Mouse (Mus musculus) myocyte (in vitro differentiated cells): Measurements from ENCODE around the gene Ddr2.

Experiments used
- E2F4 ChIP-seq: IDR thresholded peaks from one replicate; pipeline ENCODE4 v1.6.1; 2011; ENCODE audit warnings: mild to moderate bottlenecking, control low read depth, moderate library complexity; ENCODE audit not compliant: insufficient read depth
- MAX ChIP-seq: IDR thresholded peaks from one replicate; pipeline ENCODE4 v1.6.1; 2011; ENCODE audit warnings: low read depth, mild to moderate bottlenecking, control low read depth
- MYOD1 ChIP-seq, 3 experiments: IDR thresholded peaks; one replicate each; pipeline ENCODE4 v1.6.1; 2011; ENCODE audit warnings: control low read depth in 2 of 3, low read depth in 2 of 3, mild to moderate bottlenecking in 2 of 3, moderate library complexity in 1 of 3; ENCODE audit not compliant: insufficient read length in 2 of 3, control insufficient read depth in 1 of 3
- MYOG ChIP-seq, 3 experiments: IDR thresholded peaks; one replicate each; pipeline ENCODE4 v1.6.1; 2011; ENCODE audit warnings: control low read depth in 2 of 3, low read depth in 2 of 3, mild to moderate bottlenecking in 2 of 3; ENCODE audit not compliant: insufficient read length in 2 of 3, control insufficient read depth in 1 of 3, insufficient read depth in 1 of 3
- POLR2A ChIP-seq: IDR thresholded peaks from one replicate; pipeline ENCODE4 v1.6.1; 2011; ENCODE audit warnings: low read depth, mild to moderate bottlenecking, control low read depth, moderate library complexity; ENCODE audit not compliant: insufficient read length
- SRF ChIP-seq: IDR thresholded peaks from one replicate; pipeline ENCODE4 v1.6.1; 2011; ENCODE audit warnings: low read depth; ENCODE audit not compliant: control insufficient read depth, insufficient read length
- USF1 ChIP-seq: IDR thresholded peaks from one replicate; pipeline ENCODE4 v1.6.1; 2011; ENCODE audit warnings: low read depth, mild to moderate bottlenecking, control low read depth, moderate library complexity

DNA sequence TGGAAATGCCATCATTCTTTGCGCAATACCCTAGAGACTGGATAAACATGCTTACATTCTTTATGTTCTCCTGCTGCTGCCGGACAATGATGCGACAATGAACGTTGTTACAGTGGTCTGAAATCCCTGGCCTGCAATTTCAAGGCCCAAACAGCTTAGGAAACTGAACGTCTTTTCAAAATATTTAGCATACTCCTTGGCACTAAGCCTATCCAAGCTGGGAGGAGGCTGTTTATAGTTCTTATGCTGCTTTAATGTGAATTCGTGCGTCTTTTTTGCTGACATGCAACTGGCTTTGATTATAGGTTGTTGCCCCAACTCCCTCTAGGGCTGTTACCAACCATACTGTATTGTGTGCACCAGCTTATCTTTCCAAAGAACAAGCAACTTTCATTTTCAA is 161.7 kb downstream of the Ddr2 start:
- TF ChIP-seq SRF (no peak), MYOG (IDR thresholded peaks at IDR 0.05; ENCODE audit: control insufficient read depth in 1 of 3, insufficient read depth in 1 of 3, insufficient read length in 2 of 3, low read depth in 2 of 3) (no peak), POLR2A (no peak), MAX (no peak), E2F4 (no peak), USF1 (no peak), MYOD1 (IDR thresholded peaks at IDR 0.05; ENCODE audit: control insufficient read depth in 1 of 3, insufficient read length in 2 of 3, low read depth in 2 of 3) (no peak)
